Mouse (Mus musculus): ENCODE results near the gene Gm49337. TPM values are rescaled to one million over a fixed set of nuclear protein-coding genes. Genes with fewer than 3 reads are reported as not detected.
A peak's percentile ranks its signal among the peaks of the same experiment; 100 is the strongest.
"Not testable (repeated sequence)": the region's sequence is repeated elsewhere in the genome, so short reads cannot be mapped to it uniquely, and the experiment has no call there.

The Gm49337 gene
- polyA plus RNA-seq, 1 experiment from 2014 or later = not detected

- H3K4me1 ChIP-seq (replicated peaks; ENCODE audit: control insufficient read depth, insufficient read depth, low read length) = 0 out of 2 replicates have a peak, but pooled peaks cover 4% of the 10 kb centered on the region
- H3K36me3 ChIP-seq (replicated peaks; ENCODE audit: control insufficient read depth, insufficient read depth) = no peaks in the 10 kb centered on the region
- H3K4me3 ChIP-seq (replicated peaks; ENCODE audit: low read length) = no peak overlapping the region
- H3K9ac ChIP-seq = no peak overlapping the region
- no peak overlapping the region for H3K4me2 ChIP-seq (replicated peaks)
- ATAC-seq (ENCODE audit: low FRiP score) (no peak), DNase-seq (ENCODE audit: low spot score) (no peak)
- no peaks in the 10 kb centered on the region for H3K27me3 ChIP-seq (ENCODE audit: control insufficient read depth, insufficient read depth, low read length)
- WGBS = 85% methylated on average over 1 of the region's 1 CpGs
- no peak overlapping the region for H3K27ac ChIP-seq
- H3K9me3 ChIP-seq (ENCODE audit: control insufficient read depth, low read length) = no peaks in the 10 kb centered on the region
Observed at GRCm38 (mm10) chr4:116219056-116219455, 45.9 kb downstream of the Gm49337 start.

DNA sequence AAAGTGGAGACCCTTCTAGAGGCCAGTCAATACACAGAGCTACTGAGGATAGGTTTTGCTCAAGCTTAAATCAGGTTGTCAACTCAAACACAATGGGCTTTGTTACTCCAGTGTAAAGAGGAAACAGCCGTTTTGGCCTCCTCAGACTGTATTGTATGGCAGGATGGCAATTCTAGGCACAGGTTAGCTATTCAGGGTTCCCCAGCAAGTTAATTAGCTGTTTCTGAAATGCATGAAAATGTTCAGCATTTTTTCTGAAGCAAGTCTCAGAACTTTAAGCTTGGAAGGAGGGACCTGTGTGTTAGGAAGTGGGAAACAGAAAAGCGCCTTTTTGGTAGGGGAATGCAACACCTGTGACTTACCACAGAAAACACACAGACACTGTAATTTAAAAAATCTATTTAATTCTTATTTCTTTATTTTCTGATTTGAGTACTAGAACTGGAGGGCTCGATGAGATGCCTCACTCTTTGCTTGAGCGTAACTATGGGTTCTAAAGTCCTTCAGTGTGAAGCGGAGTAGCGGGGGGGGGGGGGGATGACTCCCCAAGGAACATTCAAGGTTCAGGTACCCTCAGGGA is 47.0 kb downstream of the Gm49337 start:
- Histone ChIP-seq H3K27me3 (ENCODE audit: control insufficient read depth, insufficient read depth, low read length) (no peaks in the 10 kb centered on the region), H3K9me3 (ENCODE audit: control insufficient read depth, low read length) (no peaks in the 10 kb centered on the region), H3K4me2 (replicated peaks) (peak overlapping the region; percentile 61), H3K4me3 (replicated peaks; ENCODE audit: low read length) (peak overlapping the region; percentile 58), H3K9ac (peak overlapping the region; percentile 83), H3K36me3 (replicated peaks; ENCODE audit: control insufficient read depth, insufficient read depth) (no peaks in the 10 kb centered on the region), H3K27ac (peak overlapping the region; percentile 100), H3K4me1 (replicated peaks; ENCODE audit: control insufficient read depth, insufficient read depth, low read length) (peaks cover 6% of the 10 kb centered on the region; the same call in 1 of the 2 replicates)
- DNase-seq (ENCODE audit: low spot score) (peak; percentile 33), ATAC-seq (ENCODE audit: low FRiP score) (no peak)
- 1% methylated on average over 6 of the region's 6 CpGs for WGBS

DNA sequence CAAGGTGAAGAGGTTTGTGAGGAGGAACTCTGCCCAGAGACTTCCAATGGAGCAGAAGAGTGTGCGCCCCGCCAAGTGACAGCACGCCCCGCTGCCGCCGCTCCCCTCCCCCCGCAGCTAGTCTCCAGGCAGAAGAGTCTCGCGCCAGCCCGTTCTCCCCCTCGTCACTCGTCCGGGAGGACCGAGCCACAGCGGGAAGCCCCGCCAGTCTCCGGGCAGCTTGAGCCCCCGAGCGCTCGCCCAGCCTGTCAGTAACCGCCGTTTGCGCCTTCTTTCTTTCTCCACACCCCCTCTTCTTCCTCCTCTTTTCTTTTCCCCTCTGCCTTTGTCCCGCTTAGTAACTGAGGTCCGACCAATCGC is 47.6 kb downstream of the Gm49337 start:
- WGBS = 0% methylated on average over 25 of the region's 26 CpGs

GRCm38 (mm10) chr4:116221140-116221851 is 48.1 kb downstream of the Gm49337 start, which contains the start of gene Pik3r3:
Gene Pik3r3 (plus strand): TSS chr4:116221618.
- Histone ChIP-seq H3K9ac (peak within 1 kb of the TSS; percentile 83), H3K27ac (peak within 1 kb of the TSS; percentile 100), H3K4me3 (replicated peaks; ENCODE audit: low read length) (peak within 1 kb of the TSS; percentile 58), H3K4me1 (replicated peaks; ENCODE audit: control insufficient read depth, insufficient read depth, low read length) (peaks cover 10% of the 10 kb centered on the region; the same call in 1 of the 2 replicates), H3K4me2 (replicated peaks) (peak within 1 kb of the TSS; percentile 71), H3K27me3 (ENCODE audit: control insufficient read depth, insufficient read depth, low read length) (no peaks in the 10 kb centered on the region), H3K36me3 (replicated peaks; ENCODE audit: control insufficient read depth, insufficient read depth) (no peaks in the 10 kb centered on the region), H3K9me3 (ENCODE audit: control insufficient read depth, low read length) (no peaks in the 10 kb centered on the region)
- under 1% methylated on average over 53 of the region's 53 CpGs for WGBS
- DNase-seq (ENCODE audit: low spot score) = peak; percentile 97
- peak; percentile 99 for ATAC-seq (ENCODE audit: low FRiP score)

More for the DNA sequence above, 47.6 kb downstream of the Gm49337 start:
- peak overlapping the region; percentile 58 for H3K4me3 ChIP-seq (replicated peaks; ENCODE audit: low read length)
- no peaks in the 10 kb centered on the region for H3K27me3 ChIP-seq (ENCODE audit: control insufficient read depth, insufficient read depth, low read length)
- no peak for DNase-seq (ENCODE audit: low spot score)
- H3K9ac ChIP-seq = peak overlapping the region; percentile 83
- H3K36me3 ChIP-seq (replicated peaks; ENCODE audit: control insufficient read depth, insufficient read depth) = no peaks in the 10 kb centered on the region
- H3K27ac ChIP-seq = peak overlapping the region; percentile 100
- ATAC-seq (ENCODE audit: low FRiP score) = no peak
- no peaks in the 10 kb centered on the region for H3K9me3 ChIP-seq (ENCODE audit: control insufficient read depth, low read length)
- H3K4me1 ChIP-seq (replicated peaks; ENCODE audit: control insufficient read depth, insufficient read depth, low read length) = peaks cover 8% of the 10 kb centered on the region; the same call in 1 of the 2 replicates
- H3K4me2 ChIP-seq (replicated peaks) = peak overlapping the region; percentile 61

DNA sequence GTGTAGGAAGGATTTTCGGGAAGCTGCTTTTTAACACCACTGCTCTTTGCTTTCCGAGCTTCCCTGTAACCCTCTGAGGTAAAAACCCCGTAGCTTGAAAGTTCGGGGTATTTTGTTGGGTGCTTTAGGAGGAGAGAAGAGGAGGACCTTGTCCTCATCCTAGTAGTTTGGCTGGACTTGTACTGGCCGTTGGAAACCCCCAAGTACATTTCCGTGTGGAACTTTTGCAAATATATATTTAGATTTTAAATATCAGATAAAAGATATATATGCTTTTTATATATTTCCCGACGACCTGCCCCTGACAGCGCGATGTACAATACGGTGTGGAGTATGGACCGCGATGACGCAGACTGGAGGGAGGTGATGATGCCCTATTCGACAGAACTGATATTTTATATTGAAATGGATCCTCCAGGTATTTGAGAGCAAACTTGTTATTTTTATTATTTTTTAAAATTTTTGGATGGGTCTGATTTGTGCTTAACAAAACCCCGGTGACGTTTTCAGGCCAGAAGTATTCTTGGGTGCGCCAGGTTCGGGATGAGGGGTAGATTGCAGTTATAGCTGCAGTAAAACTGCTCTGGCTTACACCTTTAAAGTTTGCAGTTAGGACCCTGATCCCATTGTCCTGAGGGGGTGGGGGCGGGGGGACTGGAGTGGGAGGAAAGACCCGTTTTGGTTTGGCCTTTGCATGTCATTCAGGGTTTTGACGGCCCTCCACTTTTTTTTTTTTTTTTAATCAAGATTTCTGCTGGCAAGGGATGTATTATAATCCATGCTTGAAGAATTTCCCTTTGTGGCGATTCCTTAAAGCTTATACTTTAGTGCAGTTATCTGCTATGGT is 49.0 kb downstream of the Gm49337 start:
- peak overlapping the region; percentile 58 for H3K4me3 ChIP-seq (replicated peaks; ENCODE audit: low read length)
- no peaks in the 10 kb centered on the region for H3K27me3 ChIP-seq (ENCODE audit: control insufficient read depth, insufficient read depth, low read length)
- H3K4me2 ChIP-seq (replicated peaks) = peak overlapping the region; percentile 71
- WGBS = under 1% methylated on average over 23 of the region's 23 CpGs
- no peaks in the 10 kb centered on the region for H3K9me3 ChIP-seq (ENCODE audit: control insufficient read depth, low read length)
- no peaks in the 10 kb centered on the region for H3K36me3 ChIP-seq (replicated peaks; ENCODE audit: control insufficient read depth, insufficient read depth)
- peaks cover 19% of the 10 kb centered on the region; the same call in 1 of the 2 replicates for H3K4me1 ChIP-seq (replicated peaks; ENCODE audit: control insufficient read depth, insufficient read depth, low read length)
- H3K27ac ChIP-seq = peak overlapping the region; percentile 100
- DNase-seq (ENCODE audit: low spot score) (peak; percentile 57), ATAC-seq (ENCODE audit: low FRiP score) (no peak)
- H3K9ac ChIP-seq = peak overlapping the region; percentile 83

- peak overlapping the region; percentile 71 for H3K4me2 ChIP-seq (replicated peaks)
- DNase-seq (ENCODE audit: low spot score) (peak; percentile 36), ATAC-seq (ENCODE audit: low FRiP score) (no peak)
- H3K27ac ChIP-seq = peak overlapping the region; percentile 100
- H3K4me1 ChIP-seq (replicated peaks; ENCODE audit: control insufficient read depth, insufficient read depth, low read length) = peaks cover 19% of the 10 kb centered on the region; the same call in 1 of the 2 replicates
- H3K9me3 ChIP-seq (ENCODE audit: control insufficient read depth, low read length) = no peaks in the 10 kb centered on the region
- WGBS = 3% methylated on average over 6 of the region's 6 CpGs
- H3K36me3 ChIP-seq (replicated peaks; ENCODE audit: control insufficient read depth, insufficient read depth) = no peaks in the 10 kb centered on the region
- H3K27me3 ChIP-seq (ENCODE audit: control insufficient read depth, insufficient read depth, low read length) = no peaks in the 10 kb centered on the region
- H3K9ac ChIP-seq = peak overlapping the region; percentile 83
- peak overlapping the region; percentile 58 for H3K4me3 ChIP-seq (replicated peaks; ENCODE audit: low read length)
Observed at GRCm38 (mm10) chr4:116222843-116223119, 49.6 kb downstream of the Gm49337 start.

- Histone ChIP-seq H3K27ac (no peak overlapping the region), H3K9me3 (ENCODE audit: control insufficient read depth, low read length) (no peaks in the 10 kb centered on the region), H3K4me3 (replicated peaks; ENCODE audit: low read length) (no peak overlapping the region), H3K9ac (no peak overlapping the region), H3K36me3 (replicated peaks; ENCODE audit: control insufficient read depth, insufficient read depth) (0 out of 2 replicates have a peak, but pooled peaks cover 3% of the 10 kb centered on the region), H3K4me1 (replicated peaks; ENCODE audit: control insufficient read depth, insufficient read depth, low read length) (no peaks in the 10 kb centered on the region), H3K27me3 (ENCODE audit: control insufficient read depth, insufficient read depth, low read length) (no peaks in the 10 kb centered on the region), H3K4me2 (replicated peaks) (no peak overlapping the region)
- WGBS = 86% methylated on average over 3 of the region's 3 CpGs
- ATAC-seq (ENCODE audit: low FRiP score) (no peak), DNase-seq (ENCODE audit: low spot score) (no peak)
Observed at GRCm38 (mm10) chr4:116243377-116243776, 70.2 kb downstream of the Gm49337 start.

- Histone ChIP-seq H3K9me3 (ENCODE audit: control insufficient read depth, low read length) (no peaks in the 10 kb centered on the region), H3K9ac (no peak overlapping the region), H3K27me3 (ENCODE audit: control insufficient read depth, insufficient read depth, low read length) (no peaks in the 10 kb centered on the region), H3K4me1 (replicated peaks; ENCODE audit: control insufficient read depth, insufficient read depth, low read length) (no peaks in the 10 kb centered on the region), H3K4me2 (replicated peaks) (no peak overlapping the region), H3K4me3 (replicated peaks; ENCODE audit: low read length) (no peak overlapping the region), H3K27ac (no peak overlapping the region), H3K36me3 (replicated peaks; ENCODE audit: control insufficient read depth, insufficient read depth) (0 out of 2 replicates have a peak, but pooled peaks cover 3% of the 10 kb centered on the region)
- DNase-seq (ENCODE audit: low spot score) = no peak
- ATAC-seq (ENCODE audit: low FRiP score) = no peak
- 77% methylated on average over 2 of the region's 2 CpGs for WGBS
Observed at GRCm38 (mm10) chr4:116244240-116244639, 71.1 kb downstream of the Gm49337 start.

- not testable (repeated sequence) for H3K27ac ChIP-seq; H3K9me3 ChIP-seq (ENCODE audit: control insufficient read depth, low read length); H3K4me1 ChIP-seq (replicated peaks; ENCODE audit: control insufficient read depth, insufficient read depth, low read length); H3K27me3 ChIP-seq (ENCODE audit: control insufficient read depth, insufficient read depth, low read length); H3K4me2 ChIP-seq (replicated peaks); DNase-seq (ENCODE audit: low spot score); H3K4me3 ChIP-seq (replicated peaks; ENCODE audit: low read length); ATAC-seq (ENCODE audit: low FRiP score); H3K36me3 ChIP-seq (replicated peaks; ENCODE audit: control insufficient read depth, insufficient read depth); H3K9ac ChIP-seq
- 43% methylated on average over 3 of the region's 3 CpGs for WGBS
Observed at GRCm38 (mm10) chr4:116245926-116246325, 72.7 kb downstream of the Gm49337 start.

Measured in hindbrain, embryonic 14.5 days (tissue).